Mouse (Mus musculus): ENCODE measurements around the gene Faim2. TPM values are rescaled to one million over a fixed set of nuclear protein-coding genes. Genes with fewer than 3 reads are reported as not detected.

Gene Faim2
- polyA plus RNA-seq, 1 experiment: 172 TPM

GRCm38 (mm10) chr15:99456338-99456962, 71.5 kb downstream of the Faim2 start:
- Histone ChIP-seq H3K4me3 (ENCODE audit: insufficient read depth, low read length) (peak overlapping the region; percentile 96), H3K27ac (ENCODE audit: insufficient read depth, low read length) (0 out of 2 replicates have a peak overlapping the region, but pooled peaks have one; percentile 6), H3K4me1 (ENCODE audit: control insufficient read depth, insufficient read depth, low read length) (peaks cover 5% of the 10 kb centered on the region; the same call in 1 of the 2 replicates)
- TF ChIP-seq POLR2A (IDR thresholded peaks at IDR 0.05; ENCODE audit: extremely low read depth, insufficient read depth, low read length) (no peak), CTCF (IDR thresholded peaks at IDR 0.05; ENCODE audit: extremely low read depth, insufficient read depth, low read length) (no peak)

GRCm38 (mm10) chr15:99455415-99455814, 72.5 kb downstream of the Faim2 start:
- TF ChIP-seq CTCF (IDR thresholded peaks at IDR 0.05; ENCODE audit: extremely low read depth, insufficient read depth, low read length) (no peak), POLR2A (IDR thresholded peaks at IDR 0.05; ENCODE audit: extremely low read depth, insufficient read depth, low read length) (no peak)
- H3K27ac ChIP-seq (ENCODE audit: insufficient read depth, low read length): no peak overlapping the region
- peaks cover 6% of the 10 kb centered on the region; the same call in 1 of the 2 replicates for H3K4me1 ChIP-seq (ENCODE audit: control insufficient read depth, insufficient read depth, low read length)
- no peak overlapping the region for H3K4me3 ChIP-seq (ENCODE audit: insufficient read depth, low read length)

GRCm38 (mm10) chr15:99454585-99455279, 73.2 kb downstream of the Faim2 start:
- Histone ChIP-seq H3K27ac (ENCODE audit: insufficient read depth, low read length) (no peak overlapping the region), H3K4me1 (ENCODE audit: control insufficient read depth, insufficient read depth, low read length) (peaks cover 6% of the 10 kb centered on the region; the same call in 1 of the 2 replicates), H3K4me3 (ENCODE audit: insufficient read depth, low read length) (no peak overlapping the region)
- TF ChIP-seq CTCF (IDR thresholded peaks at IDR 0.05; ENCODE audit: extremely low read depth, insufficient read depth, low read length) (no peak), POLR2A (IDR thresholded peaks at IDR 0.05; ENCODE audit: extremely low read depth, insufficient read depth, low read length) (no peak)

GRCm38 (mm10) chr15:99453153-99453900, 74.6 kb downstream of the Faim2 start:
- no peak overlapping the region for H3K27ac ChIP-seq (ENCODE audit: insufficient read depth, low read length)
- no peak for TF ChIP-seq CTCF (IDR thresholded peaks at IDR 0.05; ENCODE audit: extremely low read depth, insufficient read depth, low read length)
- no peak for TF ChIP-seq POLR2A (IDR thresholded peaks at IDR 0.05; ENCODE audit: extremely low read depth, insufficient read depth, low read length)
- H3K4me3 ChIP-seq (ENCODE audit: insufficient read depth, low read length): no peak overlapping the region
- H3K4me1 ChIP-seq (ENCODE audit: control insufficient read depth, insufficient read depth, low read length): peaks cover 10% of the 10 kb centered on the region; the same call in 1 of the 2 replicates

GRCm38 (mm10) chr15:99449751-99450280, 78.1 kb downstream of the Faim2 start:
- H3K4me3 ChIP-seq (ENCODE audit: insufficient read depth, low read length): no peak overlapping the region
- H3K4me1 ChIP-seq (ENCODE audit: control insufficient read depth, insufficient read depth, low read length): peaks cover 5% of the 10 kb centered on the region; the same call in 1 of the 2 replicates
- TF ChIP-seq POLR2A (IDR thresholded peaks at IDR 0.05; ENCODE audit: extremely low read depth, insufficient read depth, low read length) (no peak), CTCF (IDR thresholded peaks at IDR 0.05; ENCODE audit: extremely low read depth, insufficient read depth, low read length) (no peak)
- no peak overlapping the region for H3K27ac ChIP-seq (ENCODE audit: insufficient read depth, low read length)

- Histone ChIP-seq H3K4me3 (ENCODE audit: insufficient read depth, low read length) (no peak overlapping the region), H3K27ac (ENCODE audit: insufficient read depth, low read length) (no peak overlapping the region), H3K4me1 (ENCODE audit: control insufficient read depth, insufficient read depth, low read length) (peaks cover 5% of the 10 kb centered on the region; the same call in 1 of the 2 replicates)
- TF ChIP-seq CTCF (IDR thresholded peaks at IDR 0.05; ENCODE audit: extremely low read depth, insufficient read depth, low read length) (no peak), POLR2A (IDR thresholded peaks at IDR 0.05; ENCODE audit: extremely low read depth, insufficient read depth, low read length) (no peak)
Observed at GRCm38 (mm10) chr15:99449131-99449750, 78.7 kb downstream of the Faim2 start.

Other genes with a start within 250 kb of the Faim2 start
- gene Prpf40b, start 233.1 kb downstream of the Faim2 start, polyA plus RNA-seq (2012; rRNA removed): 156 and 168 TPM in 2 replicates
- gene Fam186b, start 232.3 kb downstream of the Faim2 start, polyA plus RNA-seq (2012; rRNA removed): 0.69 and 1.1 TPM in 2 replicates
- gene Fmnl3, start 157.7 kb downstream of the Faim2 start, polyA plus RNA-seq (2012; rRNA removed): 13.7 and 15.4 TPM in 2 replicates
- 369 and 399 TPM in 2 replicates for gene Tmbim6, start 135.3 kb downstream of the Faim2 start, polyA plus RNA-seq (2012; rRNA removed)
- 11.9 TPM in 2 replicates for gene Nckap5l, start 70.4 kb downstream of the Faim2 start, polyA plus RNA-seq (2012; rRNA removed)
- 5.1 and 5.3 TPM in 2 replicates for gene Bcdin3d, start 53.4 kb downstream of the Faim2 start, polyA plus RNA-seq (2012; rRNA removed)
- 0.09 and 0.21 TPM in 2 replicates for gene Aqp2, start 50.9 kb upstream of the Faim2 start, polyA plus RNA-seq (2012; rRNA removed)
- gene Aqp5, start 62.6 kb upstream of the Faim2 start, polyA plus RNA-seq (2012; rRNA removed): 0.40 and 0.58 TPM in 2 replicates
- 0.46 and 0.62 TPM in 2 replicates for gene Aqp6, start 73.2 kb upstream of the Faim2 start, polyA plus RNA-seq (2012; rRNA removed)
- 10.3 and 13.3 TPM in 2 replicates for gene Racgap1, start 123.5 kb upstream of the Faim2 start, polyA plus RNA-seq (2012; rRNA removed)
- 54.1 and 59.0 TPM in 2 replicates for gene Asic1, start 142.2 kb upstream of the Faim2 start, polyA plus RNA-seq (2012; rRNA removed)
- 150 and 157 TPM in 2 replicates for gene Smarcd1, start 174.0 kb upstream of the Faim2 start, polyA plus RNA-seq (2012; rRNA removed)
- gene Gm17349, start 177.3 kb upstream of the Faim2 start, polyA plus RNA-seq (2012; rRNA removed): 1.3 and 1.8 TPM in 2 replicates
- 55.3 and 60.4 TPM in 2 replicates for gene Gpd1, start 189.3 kb upstream of the Faim2 start, polyA plus RNA-seq (2012; rRNA removed)
- 226 and 237 TPM in 2 replicates for gene Cox14, start 197.5 kb upstream of the Faim2 start, polyA plus RNA-seq (2012; rRNA removed)
- gene Cers5, start 244.7 kb upstream of the Faim2 start, polyA plus RNA-seq (2012; rRNA removed): 42.5 and 44.5 TPM in 2 replicates